Mouse (Mus musculus) left cerebral cortex, adult 2 months (tissue): ENCODE results near the gene Spen. TPM values are rescaled to one million over a fixed set of nuclear protein-coding genes. Genes with fewer than 3 reads are reported as not detected.
A peak's percentile ranks its signal among the peaks of the same experiment; 100 is the strongest.

Source experiments
- DNase-seq, 2 experiments: peaks; one replicate each; pipeline ENCODE4 v3.0.0; 2021 to 2022; ENCODE audit warnings: low spot score in 2 of 2, mixed read lengths in 1 of 2; ENCODE audit errors: extremely low spot score in 1 of 2
- H3K27ac ChIP-seq: fragments of 200-600 bp; 2 replicates; pipeline ENCODE4 v1.8.1; 2022
- H3K4me3 ChIP-seq: fragments of 200-600 bp; 2 replicates; pipeline ENCODE4 v1.8.1; 2022
- CTCF ChIP-seq: fragments of 200-600 bp; IDR thresholded peaks from 2 replicates; pipeline ENCODE4 v1.8.1; 2022; ENCODE audit warnings: antibody characterized with exemption, mild to moderate bottlenecking, moderate library complexity
- intact Hi-C: fragments of 180-260 bp; cut with DNase I; formaldehyde crosslinking; loops from one replicate; pipeline ENCODE4 v1.15.1; 2025
- total RNA-seq, 2 experiments: library from RNA; stranded (reverse); gene quantifications; 2 replicates each; pipeline ENCODE4 v1.2.3; 2021

Gene Spen
- total RNA-seq, 2 experiments from 2014 or later: 68.0 to 73.2 TPM

- no peak for TF ChIP-seq CTCF
- intact Hi-C loops: no loop called here
- Histone ChIP-seq H3K27ac (no peak overlapping the region), H3K4me3 (no peak overlapping the region)
- no peak for DNase-seq
Observed at GRCm38 (mm10) chr4:141552484-141552883, 14.1 kb upstream of the Spen start.

- no peak for DNase-seq
- intact Hi-C loops: loop anchor here (1.0 to 10.0 kb wide), 2 partner anchors 9 to 402 kb away; partner anchors contain the start of gene Fbxo42
- Histone ChIP-seq H3K4me3 (peak overlapping the region; percentile 73), H3K27ac (peak overlapping the region; percentile 99)
- no peak for TF ChIP-seq CTCF
Observed at GRCm38 (mm10) chr4:141547299-141547698, 8.9 kb upstream of the Spen start.

- intact Hi-C loops: loop anchor here (1.0 to 10.0 kb wide), 4 partner anchors 8 to 402 kb away; partner anchors contain the start of genes Fbxo42 and Spen
- peak; percentile 81 to 88 for DNase-seq
- peak overlapping the region; percentile 99 for H3K27ac ChIP-seq
- TF ChIP-seq CTCF: no peak
- H3K4me3 ChIP-seq: peak overlapping the region; percentile 73
Observed at GRCm38 (mm10) chr4:141546334-141547200, 8.2 kb upstream of the Spen start.

- H3K4me3 ChIP-seq: peak overlapping the region; percentile 73
- peak overlapping the region; percentile 99 for H3K27ac ChIP-seq
- DNase-seq: peak; percentile 99
- no peak for TF ChIP-seq CTCF
- intact Hi-C loops: loop anchor here (1.0 to 10.0 kb wide), 3 partner anchors 8 to 401 kb away; partner anchors contain the start of genes Fbxo42 and Spen
Observed at GRCm38 (mm10) chr4:141545743-141546333, 7.4 kb upstream of the Spen start.

- TF ChIP-seq CTCF: no peak
- peak overlapping the region; percentile 94 for H3K27ac ChIP-seq
- H3K4me3 ChIP-seq: peak overlapping the region; percentile 72
- intact Hi-C loops: loop anchor here (10.0 kb wide), 1 partner anchor 400 kb away; the partner anchor contains the start of gene Fbxo42
- DNase-seq: peak; percentile 53 to 56
Observed at GRCm38 (mm10) chr4:141545071-141545742, 6.8 kb upstream of the Spen start.

GRCm38 (mm10) chr4:141544536-141544935 is 6.1 kb upstream of the Spen start:
- TF ChIP-seq CTCF: no peak
- DNase-seq: no peak
- Histone ChIP-seq H3K27ac (peak overlapping the region; percentile 94), H3K4me3 (peak overlapping the region; percentile 72)
- intact Hi-C loops: loop anchor here (10.0 kb wide), 1 partner anchor 400 kb away; the partner anchor contains the start of gene Fbxo42

GRCm38 (mm10) chr4:141543593-141543992 is 5.2 kb upstream of the Spen start:
- intact Hi-C loops: loop anchor here (10.0 kb wide), 1 partner anchor 399 kb away; the partner anchor contains the start of gene Fbxo42
- no peak for TF ChIP-seq CTCF
- Histone ChIP-seq H3K27ac (no peak overlapping the region), H3K4me3 (no peak overlapping the region)
- DNase-seq: no peak

GRCm38 (mm10) chr4:141541851-141542250 is 3.5 kb upstream of the Spen start:
- intact Hi-C loops: loop anchor here (10.0 kb wide), 1 partner anchor 397 kb away; the partner anchor contains the start of gene Fbxo42
- Histone ChIP-seq H3K27ac (no peak overlapping the region), H3K4me3 (no peak overlapping the region)
- DNase-seq: no peak
- TF ChIP-seq CTCF: no peak

- no peak overlapping the region for H3K4me3 ChIP-seq
- no peak overlapping the region for H3K27ac ChIP-seq
- no peak for DNase-seq
- intact Hi-C loops: loop anchor here (10.0 kb wide), 1 partner anchor 396 kb away; the partner anchor contains the start of gene Fbxo42
- TF ChIP-seq CTCF: no peak
Observed at GRCm38 (mm10) chr4:141540844-141541243, 2.4 kb upstream of the Spen start.

- DNase-seq: no peak
- Histone ChIP-seq H3K4me3 (peak overlapping the region; percentile 67), H3K27ac (peak overlapping the region; percentile 99)
- intact Hi-C loops: loop anchor here (5.0 kb wide), 1 partner anchor 333 kb away; the partner anchor contains the start of gene Efhd2
- TF ChIP-seq CTCF: no peak
Observed at GRCm38 (mm10) chr4:141539213-141539767, 893 bp upstream of the Spen start.
